Mouse (Mus musculus): ENCODE data around the gene Iqsec1. TPM values are rescaled to one million over a fixed set of nuclear protein-coding genes. Genes with fewer than 3 reads are reported as not detected.

Iqsec1 gene
- polyA plus RNA-seq, 1 experiment from 2014 or later: 16.1 TPM

DNA sequence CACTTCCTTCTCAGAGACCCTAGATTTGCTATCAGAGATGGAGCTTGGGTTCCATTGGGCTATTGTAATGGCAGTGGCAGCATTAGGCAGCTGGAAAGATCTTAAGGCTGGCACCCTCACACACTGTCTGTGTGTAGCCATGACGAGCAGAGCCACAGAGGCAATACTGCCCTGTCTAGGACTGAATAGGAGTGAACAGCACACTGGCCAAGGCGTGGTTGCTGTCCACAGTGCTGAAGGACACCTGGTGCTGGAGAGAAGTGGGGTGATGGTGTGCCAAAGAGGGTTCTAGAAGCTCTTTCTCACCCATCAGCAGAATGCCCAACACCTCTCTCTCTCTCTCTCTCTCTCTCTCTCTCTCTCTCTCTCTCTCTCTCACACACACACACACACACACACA is 136.1 kb downstream of the Iqsec1 start:
- H3K9ac ChIP-seq (ENCODE audit: low read depth, low read length): no peak overlapping the region
- no peak overlapping the region for H3K4me3 ChIP-seq (ENCODE audit: low read length)
- no peaks in the 10 kb centered on the region for H3K4me1 ChIP-seq (ENCODE audit: control insufficient read depth, insufficient read depth, low read length)
- WGBS: 25% methylated on average over 2 of the region's 2 CpGs
- H3K36me3 ChIP-seq (ENCODE audit: control insufficient read depth, insufficient read depth, low read length): no peaks in the 10 kb centered on the region
- H3K27me3 ChIP-seq (ENCODE audit: control insufficient read depth, insufficient read depth, low read length): no peaks in the 10 kb centered on the region
- H3K9me3 ChIP-seq (ENCODE audit: control insufficient read depth, low read length): no peaks in the 10 kb centered on the region
- H3K4me2 ChIP-seq (replicated peaks; ENCODE audit: low read depth, low read length): no peak overlapping the region
- no peak for ATAC-seq (ENCODE audit: low FRiP score, low TSS enrichment)
- H3K27ac ChIP-seq (ENCODE audit: low read depth, low read length): no peak overlapping the region

DNA sequence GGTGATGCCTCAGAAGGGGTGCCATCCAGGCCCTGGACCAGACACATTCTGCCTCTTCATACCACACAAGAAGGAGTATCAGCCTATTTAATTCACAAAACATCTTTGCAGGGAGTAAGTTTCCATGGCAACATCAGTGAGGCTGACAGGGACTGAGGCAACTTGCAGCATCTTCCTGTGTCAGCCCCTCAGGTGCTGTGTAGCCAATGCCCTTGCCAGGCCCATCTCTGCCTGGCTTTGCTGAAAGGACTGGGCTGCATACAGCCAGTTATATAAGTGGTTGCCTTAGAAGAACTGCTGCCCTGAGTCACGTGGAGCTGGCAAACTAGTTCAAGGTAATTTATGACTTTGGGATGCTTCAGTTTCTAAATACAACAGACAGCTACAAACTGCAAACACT is 140.4 kb downstream of the Iqsec1 start:
- no peak overlapping the region for H3K4me3 ChIP-seq (ENCODE audit: low read length)
- WGBS: 24% methylated on average over 1 of the region's 1 CpGs
- no peaks in the 10 kb centered on the region for H3K36me3 ChIP-seq (ENCODE audit: control insufficient read depth, insufficient read depth, low read length)
- H3K4me1 ChIP-seq (ENCODE audit: control insufficient read depth, insufficient read depth, low read length): no peaks in the 10 kb centered on the region
- no peak overlapping the region for H3K27ac ChIP-seq (ENCODE audit: low read depth, low read length)
- no peak overlapping the region for H3K4me2 ChIP-seq (replicated peaks; ENCODE audit: low read depth, low read length)
- no peak for ATAC-seq (ENCODE audit: low FRiP score, low TSS enrichment)
- no peak overlapping the region for H3K9ac ChIP-seq (ENCODE audit: low read depth, low read length)
- H3K9me3 ChIP-seq (ENCODE audit: control insufficient read depth, low read length): no peaks in the 10 kb centered on the region; the same call in 1 of the 2 replicates
- H3K27me3 ChIP-seq (ENCODE audit: control insufficient read depth, insufficient read depth, low read length): no peaks in the 10 kb centered on the region

GRCm38 (mm10) chr6:90847523-90847922 is 141.0 kb downstream of the Iqsec1 start:
- Histone ChIP-seq H3K36me3 (ENCODE audit: control insufficient read depth, insufficient read depth, low read length) (no peaks in the 10 kb centered on the region), H3K9ac (ENCODE audit: low read depth, low read length) (no peak overlapping the region), H3K9me3 (ENCODE audit: control insufficient read depth, low read length) (no peaks in the 10 kb centered on the region; the same call in 1 of the 2 replicates), H3K4me1 (ENCODE audit: control insufficient read depth, insufficient read depth, low read length) (no peaks in the 10 kb centered on the region), H3K4me3 (ENCODE audit: low read length) (no peak overlapping the region), H3K27ac (ENCODE audit: low read depth, low read length) (no peak overlapping the region), H3K27me3 (ENCODE audit: control insufficient read depth, insufficient read depth, low read length) (no peaks in the 10 kb centered on the region), H3K4me2 (replicated peaks; ENCODE audit: low read depth, low read length) (no peak overlapping the region)
- no peak for ATAC-seq (ENCODE audit: low FRiP score, low TSS enrichment)
- WGBS: 78% methylated on average over 2 of the region's 2 CpGs

- no peak overlapping the region for H3K27ac ChIP-seq (ENCODE audit: low read depth, low read length)
- H3K27me3 ChIP-seq (ENCODE audit: control insufficient read depth, insufficient read depth, low read length): no peaks in the 10 kb centered on the region
- H3K4me3 ChIP-seq (ENCODE audit: low read length): no peak overlapping the region
- no peaks in the 10 kb centered on the region for H3K4me1 ChIP-seq (ENCODE audit: control insufficient read depth, insufficient read depth, low read length)
- H3K9me3 ChIP-seq (ENCODE audit: control insufficient read depth, low read length): no peaks in the 10 kb centered on the region; the same call in 1 of the 2 replicates
- H3K4me2 ChIP-seq (replicated peaks; ENCODE audit: low read depth, low read length): no peak overlapping the region
- no peak overlapping the region for H3K9ac ChIP-seq (ENCODE audit: low read depth, low read length)
- 80% methylated on average over 2 of the region's 2 CpGs for WGBS
- ATAC-seq (ENCODE audit: low FRiP score, low TSS enrichment): no peak
- H3K36me3 ChIP-seq (ENCODE audit: control insufficient read depth, insufficient read depth, low read length): no peaks in the 10 kb centered on the region
Measured at GRCm38 (mm10) chr6:90839972-90840371, 148.5 kb downstream of the Iqsec1 start.

- ATAC-seq (ENCODE audit: low FRiP score, low TSS enrichment): no peak
Measured at GRCm38 (mm10) chr6:90836749-90837148, 151.7 kb downstream of the Iqsec1 start.

GRCm38 (mm10) chr6:90829536-90829935 is 158.9 kb downstream of the Iqsec1 start:
- no peak overlapping the region for H3K9ac ChIP-seq (ENCODE audit: low read depth, low read length)
- no peak overlapping the region for H3K27ac ChIP-seq (ENCODE audit: low read depth, low read length)
- 84% methylated on average over 6 of the region's 6 CpGs for WGBS
- no peak for ATAC-seq (ENCODE audit: low FRiP score, low TSS enrichment)
- H3K4me1 ChIP-seq (ENCODE audit: control insufficient read depth, insufficient read depth, low read length): no peaks in the 10 kb centered on the region
- no peak overlapping the region for H3K4me2 ChIP-seq (replicated peaks; ENCODE audit: low read depth, low read length)
- H3K36me3 ChIP-seq (ENCODE audit: control insufficient read depth, insufficient read depth, low read length): no peaks in the 10 kb centered on the region
- H3K27me3 ChIP-seq (ENCODE audit: control insufficient read depth, insufficient read depth, low read length): no peaks in the 10 kb centered on the region
- no peaks in the 10 kb centered on the region for H3K9me3 ChIP-seq (ENCODE audit: control insufficient read depth, low read length)
- H3K4me3 ChIP-seq (ENCODE audit: low read length): no peak overlapping the region

More at GRCm38 (mm10) chr6:90836749-90837148, 151.7 kb downstream of the Iqsec1 start:
- H3K4me2 ChIP-seq (replicated peaks; ENCODE audit: low read depth, low read length): no peak overlapping the region
- no peak overlapping the region for H3K4me3 ChIP-seq (ENCODE audit: low read length)
- no peak overlapping the region for H3K27ac ChIP-seq (ENCODE audit: low read depth, low read length)
- WGBS: 48% methylated on average over 2 of the region's 2 CpGs
- H3K36me3 ChIP-seq (ENCODE audit: control insufficient read depth, insufficient read depth, low read length): no peaks in the 10 kb centered on the region
- H3K4me1 ChIP-seq (ENCODE audit: control insufficient read depth, insufficient read depth, low read length): no peaks in the 10 kb centered on the region
- no peaks in the 10 kb centered on the region for H3K9me3 ChIP-seq (ENCODE audit: control insufficient read depth, low read length)
- H3K9ac ChIP-seq (ENCODE audit: low read depth, low read length): no peak overlapping the region
- H3K27me3 ChIP-seq (ENCODE audit: control insufficient read depth, insufficient read depth, low read length): no peaks in the 10 kb centered on the region

GRCm38 (mm10) chr6:90825063-90825462 is 163.4 kb downstream of the Iqsec1 start:
- no peak overlapping the region for H3K4me2 ChIP-seq (replicated peaks; ENCODE audit: low read depth, low read length)
- H3K27me3 ChIP-seq (ENCODE audit: control insufficient read depth, insufficient read depth, low read length): no peaks in the 10 kb centered on the region
- no peaks in the 10 kb centered on the region for H3K36me3 ChIP-seq (ENCODE audit: control insufficient read depth, insufficient read depth, low read length)
- no peak overlapping the region for H3K4me3 ChIP-seq (ENCODE audit: low read length)
- H3K9ac ChIP-seq (ENCODE audit: low read depth, low read length): no peak overlapping the region
- ATAC-seq (ENCODE audit: low FRiP score, low TSS enrichment): no peak
- no peaks in the 10 kb centered on the region for H3K4me1 ChIP-seq (ENCODE audit: control insufficient read depth, insufficient read depth, low read length)
- no peak overlapping the region for H3K27ac ChIP-seq (ENCODE audit: low read depth, low read length)
- WGBS: 68% methylated on average over 2 of the region's 2 CpGs
- H3K9me3 ChIP-seq (ENCODE audit: control insufficient read depth, low read length): no peaks in the 10 kb centered on the region

- 22% methylated on average over 4 of the region's 4 CpGs for WGBS
- H3K4me3 ChIP-seq (ENCODE audit: low read length): no peak overlapping the region
- no peaks in the 10 kb centered on the region for H3K36me3 ChIP-seq (ENCODE audit: control insufficient read depth, insufficient read depth, low read length)
- no peak overlapping the region for H3K4me2 ChIP-seq (replicated peaks; ENCODE audit: low read depth, low read length)
- H3K9ac ChIP-seq (ENCODE audit: low read depth, low read length): no peak overlapping the region
- ATAC-seq (ENCODE audit: low FRiP score, low TSS enrichment): 0 out of 2 replicates have a peak, but pooled peaks have one; percentile 33
- H3K27ac ChIP-seq (ENCODE audit: low read depth, low read length): no peak overlapping the region
- H3K4me1 ChIP-seq (ENCODE audit: control insufficient read depth, insufficient read depth, low read length): no peaks in the 10 kb centered on the region
- H3K9me3 ChIP-seq (ENCODE audit: control insufficient read depth, low read length): no peaks in the 10 kb centered on the region
- no peaks in the 10 kb centered on the region for H3K27me3 ChIP-seq (ENCODE audit: control insufficient read depth, insufficient read depth, low read length)
Measured at GRCm38 (mm10) chr6:90823322-90823721, 165.2 kb downstream of the Iqsec1 start.

DNA sequence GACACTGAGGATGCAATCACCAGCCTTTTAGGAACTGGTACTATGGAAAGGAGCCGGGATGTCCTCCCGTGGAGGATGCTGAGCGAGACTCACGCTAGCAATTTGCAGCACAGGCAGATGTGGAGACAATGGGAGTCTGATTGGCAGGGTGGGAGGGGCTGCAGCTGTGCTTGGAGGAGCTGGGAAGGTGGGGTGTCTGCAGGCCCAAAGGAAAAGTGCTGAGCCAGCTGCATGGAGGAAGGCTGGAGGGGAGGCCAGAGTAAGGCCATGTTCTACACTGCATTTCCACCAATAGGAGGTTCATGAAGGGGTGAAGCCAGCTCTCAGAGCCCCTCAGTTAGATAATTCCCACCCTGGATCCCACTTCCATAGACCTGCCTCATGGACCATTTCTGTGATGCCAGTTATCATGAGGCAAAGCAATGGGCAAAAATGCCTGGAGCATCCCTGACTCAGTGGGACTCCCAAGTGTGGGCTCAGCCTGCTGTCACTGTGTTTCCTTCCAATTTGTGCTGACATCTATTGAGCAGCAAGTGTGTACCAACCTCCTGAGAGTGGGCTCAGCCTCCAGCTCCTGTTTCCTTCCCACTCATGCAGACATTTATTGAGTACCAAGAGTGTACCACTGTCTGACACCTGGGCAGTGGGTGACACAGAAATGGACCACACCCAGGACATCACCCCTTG is 166.4 kb downstream of the Iqsec1 start:
- Histone ChIP-seq H3K4me1 (ENCODE audit: control insufficient read depth, insufficient read depth, low read length) (no peaks in the 10 kb centered on the region), H3K27me3 (ENCODE audit: control insufficient read depth, insufficient read depth, low read length) (no peaks in the 10 kb centered on the region), H3K9ac (ENCODE audit: low read depth, low read length) (no peak overlapping the region), H3K4me2 (replicated peaks; ENCODE audit: low read depth, low read length) (no peak overlapping the region), H3K9me3 (ENCODE audit: control insufficient read depth, low read length) (no peaks in the 10 kb centered on the region), H3K27ac (ENCODE audit: low read depth, low read length) (no peak overlapping the region), H3K4me3 (ENCODE audit: low read length) (no peak overlapping the region), H3K36me3 (ENCODE audit: control insufficient read depth, insufficient read depth, low read length) (no peaks in the 10 kb centered on the region)
- no peak for ATAC-seq (ENCODE audit: low FRiP score, low TSS enrichment)
- 62% methylated on average over 4 of the region's 4 CpGs for WGBS

All from kidney, embryonic 14.5 days (tissue).